Mouse (Mus musculus) brain, adult 2 months (tissue): ENCODE results near the gene Rabac1.

Experiments
- DNase-seq: peaks from one replicate; pipeline ENCODE4 v3.0.0; 2011; ENCODE audit warnings: low read depth, low spot score

The Rabac1 gene

GRCm38 (mm10) chr7:24971972-24972893 lies at the start of gene Rabac1:
Gene Rabac1, minus strand, starts transcription at chr7:24972754.
- peak; percentile 99 for DNase-seq

GRCm38 (mm10) chr7:25011592-25011991 lies 39.0 kb upstream of the Rabac1 start:
- no peak for DNase-seq

GRCm38 (mm10) chr7:25010090-25010913 lies 37.7 kb upstream of the Rabac1 start:
- peak; percentile 85 for DNase-seq

GRCm38 (mm10) chr7:25009099-25009700 lies 36.6 kb upstream of the Rabac1 start:
- DNase-seq: peak; percentile 89

- DNase-seq: peak; percentile 86
These were observed 36.1 kb upstream of the Rabac1 start for GRCm38 (mm10) chr7:25008635-25009034.

- DNase-seq: peak; percentile 96
These were observed 35.2 kb upstream of the Rabac1 start for GRCm38 (mm10) chr7:25007609-25008374.

- peak; percentile 88 for DNase-seq
These were observed 34.2 kb upstream of the Rabac1 start for GRCm38 (mm10) chr7:25006586-25007364.

GRCm38 (mm10) chr7:25006171-25006570 lies 33.6 kb upstream of the Rabac1 start:
- no peak for DNase-seq

- peak; percentile 97 for DNase-seq
These were observed 33.0 kb upstream of the Rabac1 start, which contains the start of gene Atp1a3 for GRCm38 (mm10) chr7:25005421-25006065. Gene Atp1a3, minus strand, starts transcription at chr7:25005958.

- peak; percentile 78 for DNase-seq
These were observed 32.3 kb upstream of the Rabac1 start for GRCm38 (mm10) chr7:25004806-25005205.

- DNase-seq: peak; percentile 67
These were observed 31.4 kb upstream of the Rabac1 start for GRCm38 (mm10) chr7:25003820-25004388.

- peak; percentile 49 for DNase-seq
These were observed 30.7 kb upstream of the Rabac1 start for GRCm38 (mm10) chr7:25003291-25003690.

GRCm38 (mm10) chr7:25000711-25001110 lies 28.2 kb upstream of the Rabac1 start:
- DNase-seq: no peak

- DNase-seq: no peak
These were observed 27.7 kb upstream of the Rabac1 start for GRCm38 (mm10) chr7:25000211-25000610.

GRCm38 (mm10) chr7:24993081-24993480 lies 20.5 kb upstream of the Rabac1 start:
- DNase-seq: peak; percentile 93

GRCm38 (mm10) chr7:24990478-24990877 lies 17.9 kb upstream of the Rabac1 start:
- no peak for DNase-seq

GRCm38 (mm10) chr7:24987941-24988340 lies 15.4 kb upstream of the Rabac1 start:
- DNase-seq: no peak

GRCm38 (mm10) chr7:24985799-24986198 lies 13.2 kb upstream of the Rabac1 start:
- DNase-seq: no peak

- no peak for DNase-seq
These were observed 11.8 kb upstream of the Rabac1 start for GRCm38 (mm10) chr7:24984307-24984706.
